Mouse (Mus musculus): ENCODE data around the gene Chd9.

The Chd9 gene

GRCm38 (mm10) chr8:90956390-90956789, 128.2 kb downstream of the Chd9 start:
- in situ Hi-C loops (cut with MboI; ENCODE audit: unreplicated experiment in 2 of 2): loop anchor here in 1 of 2 experiments (5.0 kb wide), 1 partner anchor 124 kb away; no protein-coding TSS in a partner anchor

- in situ Hi-C loops (cut with MboI; ENCODE audit: unreplicated experiment in 2 of 2): loop anchor here in 1 of 2 experiments (5.0 kb wide), 1 partner anchor 125 kb away; no protein-coding TSS in a partner anchor
Measured at GRCm38 (mm10) chr8:90957711-90958110, 129.6 kb downstream of the Chd9 start.

- in situ Hi-C loops (cut with MboI; ENCODE audit: unreplicated experiment in 2 of 2): loop anchor here in 1 of 2 experiments (5.0 kb wide), 1 partner anchor 127 kb away; no protein-coding TSS in a partner anchor
Measured at GRCm38 (mm10) chr8:90959721-90960120, 131.6 kb downstream of the Chd9 start.

GRCm38 (mm10) chr8:90961603-90962002, 133.5 kb downstream of the Chd9 start:
- in situ Hi-C loops (cut with MboI; ENCODE audit: unreplicated experiment in 2 of 2): no loop called here

GRCm38 (mm10) chr8:90964044-90964443, 135.9 kb downstream of the Chd9 start:
- in situ Hi-C loops (cut with MboI; ENCODE audit: unreplicated experiment in 2 of 2): no loop called here

- in situ Hi-C loops (cut with MboI; ENCODE audit: unreplicated experiment in 2 of 2): no loop called here
Measured at GRCm38 (mm10) chr8:90965467-90966170, 137.5 kb downstream of the Chd9 start.

GRCm38 (mm10) chr8:90968307-90968706, 140.2 kb downstream of the Chd9 start:
- in situ Hi-C loops (cut with MboI; ENCODE audit: unreplicated experiment in 2 of 2): no loop called here

- in situ Hi-C loops (cut with MboI; ENCODE audit: unreplicated experiment in 2 of 2): no loop called here
Measured at GRCm38 (mm10) chr8:90976960-90977371, 148.8 kb downstream of the Chd9 start.

GRCm38 (mm10) chr8:90978720-90979119, 150.6 kb downstream of the Chd9 start:
- in situ Hi-C loops (cut with MboI; ENCODE audit: unreplicated experiment in 2 of 2): no loop called here

GRCm38 (mm10) chr8:90979295-90979694, 151.1 kb downstream of the Chd9 start:
- in situ Hi-C loops (cut with MboI; ENCODE audit: unreplicated experiment in 2 of 2): no loop called here

GRCm38 (mm10) chr8:90982087-90982486, 153.9 kb downstream of the Chd9 start:
- in situ Hi-C loops (cut with MboI; ENCODE audit: unreplicated experiment in 2 of 2): no loop called here

- in situ Hi-C loops (cut with MboI; ENCODE audit: unreplicated experiment in 2 of 2): loop anchor here (5.0 to 10.0 kb wide), 3 partner anchors 192 to 1015 kb away; partner anchors contain the start of gene Chd9 (in 2 of the 2)
Measured at GRCm38 (mm10) chr8:91019726-91020125, 191.6 kb downstream of the Chd9 start.

- in situ Hi-C loops (cut with MboI; ENCODE audit: unreplicated experiment in 2 of 2): loop anchor here in 1 of 2 experiments (25.0 kb wide), 1 partner anchor 1047 kb away; no protein-coding TSS in a partner anchor
Measured at GRCm38 (mm10) chr8:91034417-91034816, 206.3 kb downstream of the Chd9 start.

- in situ Hi-C loops (cut with MboI; ENCODE audit: unreplicated experiment in 2 of 2): loop anchor here in 1 of 2 experiments (25.0 kb wide), 1 partner anchor 1050 kb away; no protein-coding TSS in a partner anchor
Measured at GRCm38 (mm10) chr8:91036905-91037304, 208.8 kb downstream of the Chd9 start.

GRCm38 (mm10) chr8:91038637-91039036, 210.5 kb downstream of the Chd9 start:
- in situ Hi-C loops (cut with MboI; ENCODE audit: unreplicated experiment in 2 of 2): loop anchor here in 1 of 2 experiments (25.0 kb wide), 1 partner anchor 1051 kb away; no protein-coding TSS in a partner anchor

- in situ Hi-C loops (cut with MboI; ENCODE audit: unreplicated experiment in 2 of 2): loop anchor here in 1 of 2 experiments (25.0 kb wide), 1 partner anchor 1059 kb away; no protein-coding TSS in a partner anchor
Measured at GRCm38 (mm10) chr8:91046370-91046769, 218.2 kb downstream of the Chd9 start.

- in situ Hi-C loops (cut with MboI; ENCODE audit: unreplicated experiment in 2 of 2): no loop called here
Measured at GRCm38 (mm10) chr8:91051037-91051436, 222.9 kb downstream of the Chd9 start.

GRCm38 (mm10) chr8:91054418-91054817, 226.3 kb downstream of the Chd9 start:
- in situ Hi-C loops (cut with MboI; ENCODE audit: unreplicated experiment in 2 of 2): no loop called here

GRCm38 (mm10) chr8:91056848-91057247, 228.7 kb downstream of the Chd9 start:
- in situ Hi-C loops (cut with MboI; ENCODE audit: unreplicated experiment in 2 of 2): no loop called here

GRCm38 (mm10) chr8:91059086-91059578, 231.0 kb downstream of the Chd9 start:
- in situ Hi-C loops (cut with MboI; ENCODE audit: unreplicated experiment in 2 of 2): no loop called here

GRCm38 (mm10) chr8:91059884-91060510, 231.8 kb downstream of the Chd9 start:
- in situ Hi-C loops (cut with MboI; ENCODE audit: unreplicated experiment in 2 of 2): no loop called here

All from v-Abl transformed pro-B cells (cell line).